Mouse (Mus musculus) thymus, adult 2 months (tissue): ENCODE measurements around the gene Dcun1d4.

Experiments
- CTCF ChIP-seq: fragments of 200-500 bp; IDR thresholded peaks from 2 replicates; pipeline ENCODE4 v1.5.1; 2012; ENCODE audit warnings: mild to moderate bottlenecking, control low read depth, low read length, moderate library complexity, borderline replicate concordance; ENCODE audit not compliant: control insufficient read depth, poor library complexity, insufficient read depth; ENCODE audit errors: extremely low read depth
- POLR2A ChIP-seq: fragments of 200-500 bp; IDR thresholded peaks from 2 replicates; pipeline ENCODE4 v1.6.1; 2012; ENCODE audit warnings: mild to moderate bottlenecking, low read length, control low read depth, moderate library complexity; ENCODE audit not compliant: control insufficient read depth, poor library complexity, insufficient read depth; ENCODE audit errors: extremely low read depth

DNA sequence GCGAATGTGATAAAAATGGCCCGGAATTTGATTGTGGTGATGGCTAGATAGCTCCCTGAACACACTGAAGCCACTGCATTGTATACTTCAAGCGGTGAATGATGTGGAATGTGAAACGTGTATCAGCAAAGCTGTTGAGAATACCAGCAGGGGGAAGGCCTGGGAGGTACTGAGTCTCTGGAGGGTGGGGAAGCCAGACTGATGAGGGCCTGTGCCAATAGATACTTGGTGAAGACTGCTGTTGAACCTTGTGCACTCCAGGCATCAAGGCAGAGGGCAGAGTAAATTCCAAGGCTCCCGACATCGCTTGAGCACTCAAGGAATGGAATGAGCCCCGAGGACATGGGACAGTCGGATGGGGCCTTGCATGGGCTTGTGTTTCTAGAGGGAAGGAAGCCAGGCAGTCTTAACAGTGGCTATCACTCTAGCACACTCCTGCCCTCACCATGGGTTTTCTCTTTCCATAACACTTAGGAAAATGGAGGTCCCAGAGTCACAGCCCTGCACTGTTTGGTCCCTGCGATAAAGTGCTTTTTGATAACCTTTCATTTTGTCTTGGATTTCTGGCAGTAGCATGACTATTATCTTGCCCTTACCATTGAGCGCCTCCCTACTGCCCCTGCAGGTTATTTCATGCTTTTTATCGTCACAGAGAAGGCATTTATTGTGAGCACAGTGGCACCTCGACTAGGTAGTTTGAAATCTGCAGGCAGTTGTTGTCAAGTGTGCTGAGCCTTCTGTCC, 22.4 kb downstream of the Dcun1d4 start:
- TF ChIP-seq POLR2A (no peak), CTCF (no peak)
